Mouse (Mus musculus): Measurements from ENCODE around the gene Itgb4. TPM values are rescaled to one million over a fixed set of nuclear protein-coding genes. Genes with fewer than 3 reads are reported as not detected.

Itgb4 gene
- polyA plus RNA-seq, 1 experiment from 2014 or later = 5.5 TPM

DNA sequence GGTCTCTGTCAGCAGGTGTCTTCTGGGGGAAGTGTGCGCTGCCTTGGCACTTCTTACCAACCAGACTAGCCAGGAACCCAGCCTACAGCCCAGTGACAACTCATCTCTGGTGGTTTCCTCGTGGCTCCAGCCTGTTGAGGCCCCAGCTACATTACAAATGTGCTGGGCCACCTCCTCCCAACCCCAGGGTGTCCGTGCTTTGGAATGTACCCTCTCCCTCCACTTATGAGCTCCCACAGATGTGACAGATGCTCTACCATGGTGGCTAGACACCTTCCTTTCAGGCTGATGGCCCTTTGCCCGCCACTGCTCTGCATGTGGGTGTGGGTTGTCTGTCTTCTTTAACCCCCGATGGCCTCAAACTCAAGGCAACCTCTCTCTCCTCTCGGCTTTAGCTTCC, 27.2 kb downstream of the Itgb4 start:
- Histone ChIP-seq H3K4me2 (ENCODE audit: low read length) (no peak overlapping the region), H3K36me3 (ENCODE audit: control insufficient read depth, insufficient read depth, low read length) (no peaks in the 10 kb centered on the region), H3K4me1 (replicated peaks; ENCODE audit: control insufficient read depth, insufficient read depth, low read length) (peaks cover 14% of the 10 kb centered on the region), H3K9ac (ENCODE audit: low read length) (no peak overlapping the region), H3K27ac (ENCODE audit: low read depth) (no peak overlapping the region), H3K4me3 (ENCODE audit: low read depth, low read length) (no peak overlapping the region), H3K27me3 (replicated peaks; ENCODE audit: control insufficient read depth, insufficient read depth, low read length) (no peaks in the 10 kb centered on the region; the same call in 1 of the 2 replicates), H3K9me3 (ENCODE audit: control insufficient read depth, low read length) (no peaks in the 10 kb centered on the region)
- WGBS = 67% methylated on average over 6 of the region's 6 CpGs
- no peak for ATAC-seq (replicated peaks; ENCODE audit: low FRiP score, low TSS enrichment, low read depth)
- no peak for DNase-seq (ENCODE audit: low spot score)

DNA sequence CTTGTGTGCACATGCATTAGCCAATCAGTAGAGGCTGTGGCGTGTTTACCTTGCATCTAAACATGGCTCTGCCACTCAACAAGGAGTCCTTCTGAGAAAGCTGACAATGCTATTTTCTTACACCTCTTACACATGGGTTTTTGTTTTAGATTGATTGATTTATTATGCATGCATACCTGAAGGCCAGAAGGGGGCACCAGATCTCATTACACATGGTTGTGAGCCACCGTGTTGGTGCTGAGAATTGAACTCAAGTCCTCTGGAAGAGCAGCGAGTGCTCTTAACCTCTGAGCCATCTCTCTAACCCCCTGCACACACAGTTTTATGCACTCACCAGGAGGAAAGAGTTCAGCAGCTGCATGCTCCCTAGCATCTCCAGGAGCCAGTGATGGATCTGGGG, 28.4 kb downstream of the Itgb4 start:
- Histone ChIP-seq H3K9ac (ENCODE audit: low read length) (no peak overlapping the region), H3K27me3 (replicated peaks; ENCODE audit: control insufficient read depth, insufficient read depth, low read length) (no peaks in the 10 kb centered on the region; the same call in 1 of the 2 replicates), H3K9me3 (ENCODE audit: control insufficient read depth, low read length) (no peaks in the 10 kb centered on the region), H3K4me3 (ENCODE audit: low read depth, low read length) (no peak overlapping the region), H3K4me2 (ENCODE audit: low read length) (no peak overlapping the region), H3K27ac (ENCODE audit: low read depth) (no peak overlapping the region), H3K4me1 (replicated peaks; ENCODE audit: control insufficient read depth, insufficient read depth, low read length) (peaks cover 14% of the 10 kb centered on the region), H3K36me3 (ENCODE audit: control insufficient read depth, insufficient read depth, low read length) (peaks cover 8% of the 10 kb centered on the region)
- ATAC-seq (replicated peaks; ENCODE audit: low FRiP score, low TSS enrichment, low read depth) (no peak), DNase-seq (ENCODE audit: low spot score) (no peak)
- 85% methylated on average over 3 of the region's 3 CpGs for WGBS

- ATAC-seq (replicated peaks; ENCODE audit: low FRiP score, low TSS enrichment, low read depth) (no peak), DNase-seq (ENCODE audit: low spot score) (no peak)
Measured at GRCm38 (mm10) chr11:116004186-116004823, 29.8 kb downstream of the Itgb4 start.

DNA sequence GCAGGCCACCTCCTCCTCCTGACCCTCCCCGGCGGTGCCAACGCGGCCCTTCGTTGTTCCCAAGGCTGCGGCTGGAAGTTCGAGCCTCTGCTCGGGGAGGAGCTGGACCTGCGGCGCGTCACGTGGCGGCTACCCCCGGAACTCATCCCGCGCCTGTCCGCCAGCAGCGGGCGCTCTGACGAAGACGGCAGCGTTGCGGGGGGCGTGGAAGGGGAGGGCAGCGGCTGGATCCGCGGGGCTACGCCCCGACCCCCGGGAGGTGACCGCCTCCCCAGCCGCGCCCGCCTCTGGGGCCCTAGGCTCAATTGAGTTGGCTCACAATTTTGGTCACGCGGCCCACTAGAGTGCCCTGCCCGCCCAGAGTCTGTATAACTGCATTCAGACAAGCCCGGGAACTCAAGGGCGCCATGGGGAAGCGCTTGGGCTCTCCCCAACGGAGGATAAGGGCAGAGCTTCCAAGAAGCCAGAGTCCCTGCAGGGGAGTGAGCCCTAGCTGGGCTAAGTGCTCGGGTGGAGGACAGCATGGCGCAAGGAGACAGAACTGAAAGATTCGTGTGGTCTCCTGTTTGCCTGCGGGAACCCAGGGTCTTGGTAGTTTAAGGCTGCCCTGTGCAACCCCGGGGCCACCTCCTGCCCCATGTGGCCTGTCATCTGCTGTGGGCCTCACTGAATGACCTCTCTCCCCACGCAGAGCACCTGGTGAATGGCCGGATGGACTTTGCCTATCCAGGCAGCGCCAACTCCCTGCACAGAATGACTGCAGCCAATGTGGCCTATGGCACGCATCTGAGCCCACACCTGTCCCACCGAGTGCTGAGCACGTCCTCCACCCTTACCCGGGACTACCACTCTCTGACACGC, 30.6 kb downstream of the Itgb4 start:
- Histone ChIP-seq H3K4me2 (ENCODE audit: low read length) (peak overlapping the region; percentile 60), H3K27ac (ENCODE audit: low read depth) (peak overlapping the region; percentile 77), H3K4me1 (replicated peaks; ENCODE audit: control insufficient read depth, insufficient read depth, low read length) (peaks cover 14% of the 10 kb centered on the region), H3K9me3 (ENCODE audit: control insufficient read depth, low read length) (no peaks in the 10 kb centered on the region), H3K36me3 (ENCODE audit: control insufficient read depth, insufficient read depth, low read length) (peaks cover 27% of the 10 kb centered on the region), H3K27me3 (replicated peaks; ENCODE audit: control insufficient read depth, insufficient read depth, low read length) (no peaks in the 10 kb centered on the region; the same call in 1 of the 2 replicates), H3K4me3 (ENCODE audit: low read depth, low read length) (peak overlapping the region; percentile 34), H3K9ac (ENCODE audit: low read length) (peak overlapping the region; percentile 55)
- peak; percentile 90 for DNase-seq (ENCODE audit: low spot score)
- ATAC-seq (replicated peaks; ENCODE audit: low FRiP score, low TSS enrichment, low read depth) = peak; percentile 77
- 6% methylated on average over 53 of the region's 54 CpGs for WGBS

More at GRCm38 (mm10) chr11:116004186-116004823, 29.8 kb downstream of the Itgb4 start:
- H3K36me3 ChIP-seq (ENCODE audit: control insufficient read depth, insufficient read depth, low read length) = peaks cover 21% of the 10 kb centered on the region
- H3K4me3 ChIP-seq (ENCODE audit: low read depth, low read length) = peak overlapping the region; percentile 34
- H3K4me1 ChIP-seq (replicated peaks; ENCODE audit: control insufficient read depth, insufficient read depth, low read length) = peaks cover 14% of the 10 kb centered on the region
- peak overlapping the region; percentile 55 for H3K9ac ChIP-seq (ENCODE audit: low read length)
- no peaks in the 10 kb centered on the region for H3K9me3 ChIP-seq (ENCODE audit: control insufficient read depth, low read length)
- peak overlapping the region; percentile 77 for H3K27ac ChIP-seq (ENCODE audit: low read depth)
- H3K27me3 ChIP-seq (replicated peaks; ENCODE audit: control insufficient read depth, insufficient read depth, low read length) = no peaks in the 10 kb centered on the region; the same call in 1 of the 2 replicates
- 37% methylated on average over 8 of the region's 8 CpGs for WGBS
- peak overlapping the region; percentile 60 for H3K4me2 ChIP-seq (ENCODE audit: low read length)

DNA sequence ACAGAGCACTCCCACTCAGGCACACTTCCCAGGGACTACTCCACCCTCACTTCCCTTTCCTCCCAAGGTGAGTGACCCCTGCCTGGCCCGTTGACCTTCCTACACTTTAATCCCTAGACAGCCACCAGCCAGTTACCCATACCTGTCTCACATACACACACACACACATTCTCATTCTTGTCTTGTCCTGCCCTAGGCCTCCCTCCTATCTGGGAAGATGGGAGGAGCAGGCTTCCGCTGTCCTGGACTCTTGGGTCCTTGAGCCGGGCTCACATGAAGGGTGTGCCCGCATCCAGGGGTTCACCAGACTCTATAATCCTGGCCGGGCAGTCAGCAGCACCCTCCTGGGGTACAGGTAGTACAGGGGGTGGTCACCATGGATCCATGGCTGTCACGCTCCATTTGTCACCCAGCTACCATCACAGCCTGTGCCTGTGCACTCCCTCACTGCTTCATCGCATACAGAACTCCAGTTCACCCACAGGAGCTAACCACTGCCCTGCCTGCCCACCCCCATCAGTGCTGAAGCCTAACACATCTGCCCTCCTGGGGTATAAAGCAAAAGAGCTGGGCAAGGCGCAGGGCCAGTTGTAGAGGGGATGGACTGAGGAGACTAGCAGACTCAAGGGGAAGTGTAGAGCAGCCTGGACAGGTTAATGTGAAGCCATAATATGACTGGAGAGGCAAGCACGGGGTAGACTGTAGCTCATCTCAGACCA, 31.4 kb downstream of the Itgb4 start:
- peaks cover 14% of the 10 kb centered on the region for H3K4me1 ChIP-seq (replicated peaks; ENCODE audit: control insufficient read depth, insufficient read depth, low read length)
- H3K4me3 ChIP-seq (ENCODE audit: low read depth, low read length) = no peak overlapping the region
- peak overlapping the region; percentile 60 for H3K4me2 ChIP-seq (ENCODE audit: low read length)
- H3K9ac ChIP-seq (ENCODE audit: low read length) = peak overlapping the region; percentile 55; the same call in 1 of the 2 replicates
- 72% methylated on average over 9 of the region's 9 CpGs for WGBS
- peaks cover 33% of the 10 kb centered on the region for H3K36me3 ChIP-seq (ENCODE audit: control insufficient read depth, insufficient read depth, low read length)
- ATAC-seq (replicated peaks; ENCODE audit: low FRiP score, low TSS enrichment, low read depth) (peak; percentile 10; the same call in 1 of the 2 replicates), DNase-seq (ENCODE audit: low spot score) (no peak)
- no peaks in the 10 kb centered on the region for H3K9me3 ChIP-seq (ENCODE audit: control insufficient read depth, low read length)
- H3K27ac ChIP-seq (ENCODE audit: low read depth) = peak overlapping the region; percentile 77; the same call in 1 of the 2 replicates
- no peaks in the 10 kb centered on the region for H3K27me3 ChIP-seq (replicated peaks; ENCODE audit: control insufficient read depth, insufficient read depth, low read length)

DNA sequence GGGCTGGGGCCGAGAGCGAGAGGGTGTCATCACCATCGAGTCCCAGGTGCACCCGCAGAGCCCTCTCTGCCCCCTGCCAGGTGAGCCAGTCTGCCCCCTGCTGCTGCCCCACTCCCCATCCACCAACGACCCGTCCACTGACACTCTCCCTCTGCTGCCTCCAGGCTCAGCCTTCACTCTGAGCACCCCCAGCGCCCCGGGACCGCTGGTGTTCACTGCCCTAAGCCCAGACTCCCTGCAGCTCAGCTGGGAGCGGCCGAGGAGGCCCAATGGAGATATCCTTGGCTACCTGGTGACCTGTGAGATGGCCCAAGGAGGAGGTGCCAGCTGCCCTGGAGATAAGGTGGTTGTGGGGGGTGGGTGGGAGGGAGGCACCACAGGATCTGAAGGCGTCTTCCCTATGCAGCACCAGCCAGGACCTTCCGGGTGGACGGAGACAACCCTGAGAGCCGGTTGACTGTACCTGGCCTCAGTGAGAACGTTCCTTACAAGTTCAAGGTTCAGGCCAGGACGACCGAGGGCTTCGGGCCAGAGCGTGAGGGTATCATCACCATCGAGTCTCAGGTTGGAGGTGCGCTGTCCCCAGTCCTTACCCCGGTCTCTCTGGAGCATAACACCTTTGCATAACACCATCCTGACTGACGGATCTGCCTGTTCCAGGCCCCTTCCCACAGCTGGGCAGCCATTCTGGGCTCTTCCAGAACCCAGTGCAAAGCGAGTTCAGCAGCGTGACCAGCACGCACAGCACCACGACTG, 32.8 kb downstream of the Itgb4 start:
- H3K4me2 ChIP-seq (ENCODE audit: low read length) = no peak overlapping the region
- H3K27me3 ChIP-seq (replicated peaks; ENCODE audit: control insufficient read depth, insufficient read depth, low read length) = no peaks in the 10 kb centered on the region
- no peak for ATAC-seq (replicated peaks; ENCODE audit: low FRiP score, low TSS enrichment, low read depth)
- H3K9me3 ChIP-seq (ENCODE audit: control insufficient read depth, low read length) = no peaks in the 10 kb centered on the region
- WGBS = 88% methylated on average over 28 of the region's 28 CpGs
- H3K4me3 ChIP-seq (ENCODE audit: low read depth, low read length) = no peak overlapping the region
- no peak overlapping the region for H3K9ac ChIP-seq (ENCODE audit: low read length)
- peaks cover 33% of the 10 kb centered on the region for H3K36me3 ChIP-seq (ENCODE audit: control insufficient read depth, insufficient read depth, low read length)
- no peak overlapping the region for H3K27ac ChIP-seq (ENCODE audit: low read depth)
- DNase-seq (ENCODE audit: low spot score) = no peak
- H3K4me1 ChIP-seq (replicated peaks; ENCODE audit: control insufficient read depth, insufficient read depth, low read length) = peaks cover 24% of the 10 kb centered on the region

DNA sequence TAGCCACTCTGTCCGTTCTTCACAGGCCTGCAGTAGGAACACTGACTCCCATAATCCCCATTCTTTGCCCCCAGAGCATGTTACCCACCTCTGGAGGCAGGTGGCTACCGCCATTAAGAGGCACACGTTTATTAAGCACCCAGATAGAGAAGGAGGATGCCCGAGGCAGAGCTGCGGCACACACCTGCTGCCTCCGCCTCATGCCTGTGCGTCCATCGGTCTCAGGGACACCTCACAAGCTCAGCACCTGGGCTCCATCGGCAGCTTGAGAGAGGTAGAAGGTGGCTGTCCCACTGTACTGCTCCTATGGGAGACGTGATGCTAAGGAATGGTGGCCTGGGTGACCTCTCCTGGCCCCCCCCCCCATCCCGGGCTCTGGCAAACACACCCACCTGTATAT, 33.9 kb downstream of the Itgb4 start:
- Histone ChIP-seq H3K4me2 (ENCODE audit: low read length) (no peak overlapping the region), H3K36me3 (ENCODE audit: control insufficient read depth, insufficient read depth, low read length) (peaks cover 33% of the 10 kb centered on the region), H3K9ac (ENCODE audit: low read length) (no peak overlapping the region), H3K4me1 (replicated peaks; ENCODE audit: control insufficient read depth, insufficient read depth, low read length) (peaks cover 29% of the 10 kb centered on the region), H3K27me3 (replicated peaks; ENCODE audit: control insufficient read depth, insufficient read depth, low read length) (no peaks in the 10 kb centered on the region), H3K27ac (ENCODE audit: low read depth) (no peak overlapping the region), H3K4me3 (ENCODE audit: low read depth, low read length) (no peak overlapping the region), H3K9me3 (ENCODE audit: control insufficient read depth, low read length) (no peaks in the 10 kb centered on the region)
- DNase-seq (ENCODE audit: low spot score) (no peak), ATAC-seq (replicated peaks; ENCODE audit: low FRiP score, low TSS enrichment, low read depth) (no peak)
- 89% methylated on average over 11 of the region's 11 CpGs for WGBS

All from intestine, embryonic 14.5 days (tissue).